Mouse (Mus musculus): ENCODE data around the gene Gtf2f2. TPM values are rescaled to one million over a fixed set of nuclear protein-coding genes. Genes with fewer than 3 reads are reported as not detected.

The Gtf2f2 gene
- total and polyA plus RNA-seq, 3 experiments: 57.6 to 71.2 TPM; not detected in 1

- no peak within 1 kb of the TSS for H3K4me3 ChIP-seq (ENCODE audit: control insufficient read depth in 1 of 2, insufficient read depth in 1 of 2, low read depth in 2 of 2, low read length in 2 of 2)
- no peaks in the 10 kb centered on the region for H3K27me3 ChIP-seq (ENCODE audit: control insufficient read depth in 1 of 2, insufficient read depth in 2 of 2, low read length in 2 of 2)
- H3K36me3 ChIP-seq (ENCODE audit: control insufficient read depth in 1 of 2, insufficient read depth in 2 of 2, low read length in 2 of 2): 0 out of 4 replicates have a peak, but pooled peaks cover 0 to 2% of the 10 kb centered on the region in 2 experiments
- DNase-seq (ENCODE audit: low read depth, low spot score): no peak
- H3K9me3 ChIP-seq (replicated peaks; ENCODE audit: insufficient read depth, low read length): no peaks in the 10 kb centered on the region
- no peaks in the 10 kb centered on the region for H3K4me1 ChIP-seq (ENCODE audit: control insufficient read depth in 1 of 2, insufficient read depth in 2 of 2, low read length in 2 of 2)
- no peak for TF ChIP-seq MAFK (IDR thresholded peaks at IDR 0.05; ENCODE audit: borderline replicate concordance, low read depth, low read length)
- no peak for TF ChIP-seq CHD1 (IDR thresholded peaks at IDR 0.05; ENCODE audit: low read depth, low read length)
- no peak for TF ChIP-seq USF1 (IDR thresholded peaks at IDR 0.05; ENCODE audit: low read depth, low read length)
- TF ChIP-seq POLR2AphosphoS5 (IDR thresholded peaks at IDR 0.05; ENCODE audit: borderline replicate concordance, low read depth, low read length): no peak
- TF ChIP-seq HCFC1 (IDR thresholded peaks at IDR 0.05; ENCODE audit: low read depth, low read length): no peak
- no peak for TF ChIP-seq ZC3H11A (IDR thresholded peaks at IDR 0.05; ENCODE audit: low read depth, low read length)
- TF ChIP-seq POLR2A (IDR thresholded peaks at IDR 0.05; ENCODE audit: control insufficient read depth in 1 of 2, insufficient read depth in 1 of 2, low read depth in 1 of 2, low read length in 2 of 2, poor library complexity in 1 of 2): no peak
- TF ChIP-seq EP300 (IDR thresholded peaks at IDR 0.05; ENCODE audit: low read depth in 1 of 2, low read length in 2 of 2): no peak
- no peak for TF ChIP-seq KAT2A (conservative IDR thresholded peaks at IDR 0.05; ENCODE audit: low read depth, low read length)
- TF ChIP-seq JUND (IDR thresholded peaks at IDR 0.05; ENCODE audit: low read depth, low read length): no peak
- TF ChIP-seq USF2 (IDR thresholded peaks at IDR 0.05; ENCODE audit: borderline replicate concordance in 1 of 2, insufficient read depth in 1 of 2, low read depth in 1 of 2, low read length in 2 of 2): no peak
- no peak for TF ChIP-seq E2F4 (IDR thresholded peaks at IDR 0.05; ENCODE audit: borderline replicate concordance, low read depth, low read length)
- no peak for TF ChIP-seq RCOR1 (IDR thresholded peaks at IDR 0.05; ENCODE audit: low read depth, low read length)
- no peak for TF ChIP-seq GABPA (IDR thresholded peaks at IDR 0.05; ENCODE audit: low read depth, low read length)
- TF ChIP-seq MEF2A (IDR thresholded peaks at IDR 0.05; ENCODE audit: extremely low read depth, insufficient replicate concordance, low read depth, low read length, poor library complexity, severe bottlenecking): no peak
- TF ChIP-seq POLR2AphosphoS2 (IDR thresholded peaks at IDR 0.05; ENCODE audit: low read length): no peak
- no peak for TF ChIP-seq ZMIZ1 (IDR thresholded peaks at IDR 0.05; ENCODE audit: low read depth, low read length)
- no peak for TF ChIP-seq MYB (IDR thresholded peaks at IDR 0.05; ENCODE audit: low read depth, low read length)
- no peak for TF ChIP-seq SIN3A (IDR thresholded peaks at IDR 0.05; ENCODE audit: low read length)
- no peak for TF ChIP-seq CHD2 (IDR thresholded peaks at IDR 0.05; ENCODE audit: low read length)
- H3K79me2 ChIP-seq (ENCODE audit: control insufficient read depth, insufficient read depth, low read length, poor library complexity): peaks cover 15% of the 10 kb centered on the region
- no peak within 1 kb of the TSS for H3K27ac ChIP-seq (ENCODE audit: control insufficient read depth, low read depth, low read length)
- no peak within 1 kb of the TSS for H3K9ac ChIP-seq (ENCODE audit: control insufficient read depth, low read depth, low read length, poor library complexity, severe bottlenecking)
Observed at GRCm38 (mm10) chr14:75954766-75955165, 55.9 kb downstream of the Gtf2f2 start, which contains the start of gene Kctd4. Gene Kctd4 (plus strand): TSS chr14:75955009.

GRCm38 (mm10) chr14:75953011-75953410, 57.7 kb downstream of the Gtf2f2 start:
- no peak overlapping the region for H3K27ac ChIP-seq (ENCODE audit: control insufficient read depth, low read depth, low read length)
- no peaks in the 10 kb centered on the region for H3K9me3 ChIP-seq (replicated peaks; ENCODE audit: insufficient read depth, low read length)
- peaks cover 12% of the 10 kb centered on the region for H3K79me2 ChIP-seq (ENCODE audit: control insufficient read depth, insufficient read depth, low read length, poor library complexity)
- DNase-seq (ENCODE audit: low read depth, low spot score): no peak
- no peak overlapping the region for H3K4me3 ChIP-seq (ENCODE audit: control insufficient read depth in 1 of 2, insufficient read depth in 1 of 2, low read depth in 2 of 2, low read length in 2 of 2)
- no peak overlapping the region for H3K9ac ChIP-seq (ENCODE audit: control insufficient read depth, low read depth, low read length, poor library complexity, severe bottlenecking)
- H3K4me1 ChIP-seq (ENCODE audit: control insufficient read depth in 1 of 2, insufficient read depth in 2 of 2, low read length in 2 of 2): no peaks in the 10 kb centered on the region
- no peaks in the 10 kb centered on the region for H3K27me3 ChIP-seq (ENCODE audit: control insufficient read depth in 1 of 2, insufficient read depth in 2 of 2, low read length in 2 of 2)
- 0 out of 4 replicates have a peak, but pooled peaks cover 0 to 2% of the 10 kb centered on the region in 2 experiments for H3K36me3 ChIP-seq (ENCODE audit: control insufficient read depth in 1 of 2, insufficient read depth in 2 of 2, low read length in 2 of 2)
- TF ChIP-seq ZMIZ1 (IDR thresholded peaks at IDR 0.05; ENCODE audit: low read depth, low read length): no peak
- TF ChIP-seq MEF2A (IDR thresholded peaks at IDR 0.05; ENCODE audit: extremely low read depth, insufficient replicate concordance, low read depth, low read length, poor library complexity, severe bottlenecking): no peak
- no peak for TF ChIP-seq TCF12 (IDR thresholded peaks at IDR 0.05; ENCODE audit: low read depth, low read length)
- TF ChIP-seq ZNF384 (IDR thresholded peaks at IDR 0.05; ENCODE audit: low read depth, low read length): no peak
- TF ChIP-seq MAZ (IDR thresholded peaks at IDR 0.05; ENCODE audit: low read depth, low read length): no peak
- TF ChIP-seq ZC3H11A (IDR thresholded peaks at IDR 0.05; ENCODE audit: low read depth, low read length): no peak
- TF ChIP-seq EP300 (IDR thresholded peaks at IDR 0.05; ENCODE audit: low read depth in 1 of 2, low read length in 2 of 2): no peak
- TF ChIP-seq POLR2AphosphoS2 (IDR thresholded peaks at IDR 0.05; ENCODE audit: low read length): no peak
- TF ChIP-seq NRF1 (IDR thresholded peaks at IDR 0.05; ENCODE audit: insufficient read depth, low read depth, low read length, poor library complexity, severe bottlenecking): no peak
- TF ChIP-seq SIN3A (IDR thresholded peaks at IDR 0.05; ENCODE audit: low read length): no peak
- TF ChIP-seq UBTF (IDR thresholded peaks at IDR 0.05; ENCODE audit: borderline replicate concordance, insufficient read depth, low read depth, low read length): no peak
- TF ChIP-seq ZKSCAN1 (IDR thresholded peaks at IDR 0.05; ENCODE audit: low read depth, low read length): no peak
- no peak for TF ChIP-seq USF2 (IDR thresholded peaks at IDR 0.05; ENCODE audit: borderline replicate concordance in 1 of 2, insufficient read depth in 1 of 2, low read depth in 1 of 2, low read length in 2 of 2)
- no peak for TF ChIP-seq KAT2A (conservative IDR thresholded peaks at IDR 0.05; ENCODE audit: low read depth, low read length)
- TF ChIP-seq GATA1 (IDR thresholded peaks at IDR 0.05; ENCODE audit: low read depth, low read length): no peak
- no peak for TF ChIP-seq MXI1 (IDR thresholded peaks at IDR 0.05; ENCODE audit: low read depth, low read length)
- TF ChIP-seq BHLHE40 (IDR thresholded peaks at IDR 0.05; ENCODE audit: borderline replicate concordance, low read depth, low read length): no peak
- no peak for TF ChIP-seq USF1 (IDR thresholded peaks at IDR 0.05; ENCODE audit: low read depth, low read length)
- no peak for TF ChIP-seq GABPA (IDR thresholded peaks at IDR 0.05; ENCODE audit: low read depth, low read length)

Measured in MEL (cell line).